Mouse (Mus musculus) forelimb bud, embryonic 11.5 days (tissue): ENCODE data around the gene Ctso.

ENCODE experiments used
- DNase-seq: peaks from one replicate; pipeline ENCODE4 v3.0.0-alpha.2; 2012; ENCODE audit warnings: low read depth, low spot score

The Ctso gene

GRCm38 (mm10) chr3:81932141-81933101, at the start of gene Ctso:
Ctso (plus strand) TSS chr3:81932601.
- DNase-seq: peak; percentile 80

GRCm38 (mm10) chr3:81883916-81884315, 48.5 kb upstream of the Ctso start:
- no peak for DNase-seq

GRCm38 (mm10) chr3:81885566-81885965, 46.8 kb upstream of the Ctso start:
- DNase-seq: no peak

- DNase-seq: no peak
These were observed 43.3 kb upstream of the Ctso start for GRCm38 (mm10) chr3:81889137-81889536.

- no peak for DNase-seq
These were observed 21.9 kb upstream of the Ctso start for GRCm38 (mm10) chr3:81910286-81911036.

GRCm38 (mm10) chr3:81916030-81916686, 16.2 kb upstream of the Ctso start:
- no peak for DNase-seq

- no peak for DNase-seq
These were observed 15.0 kb upstream of the Ctso start for GRCm38 (mm10) chr3:81917354-81917935.

GRCm38 (mm10) chr3:81918215-81918614, 14.2 kb upstream of the Ctso start:
- no peak for DNase-seq

- no peak for DNase-seq
These were observed 12.7 kb upstream of the Ctso start for GRCm38 (mm10) chr3:81919681-81920080.

GRCm38 (mm10) chr3:81922910-81923309, 9.5 kb upstream of the Ctso start:
- DNase-seq: no peak

- DNase-seq: peak; percentile 71
These were observed 7.5 kb upstream of the Ctso start for GRCm38 (mm10) chr3:81924931-81925330.

- DNase-seq: no peak
These were observed 6.5 kb upstream of the Ctso start for GRCm38 (mm10) chr3:81925856-81926255.

- DNase-seq: peak; percentile 56
These were observed 5.6 kb upstream of the Ctso start for GRCm38 (mm10) chr3:81926764-81927325.

GRCm38 (mm10) chr3:81929073-81929472, 3.3 kb upstream of the Ctso start:
- no peak for DNase-seq

GRCm38 (mm10) chr3:81931695-81932094, 706 bp upstream of the Ctso start:
- no peak for DNase-seq

- DNase-seq: no peak
These were observed 947 bp downstream of the Ctso start for GRCm38 (mm10) chr3:81933348-81933747.

- no peak for DNase-seq
These were observed 6.5 kb downstream of the Ctso start for GRCm38 (mm10) chr3:81938924-81939323.

GRCm38 (mm10) chr3:81942341-81942740, 9.9 kb downstream of the Ctso start:
- no peak for DNase-seq

- no peak for DNase-seq
These were observed 10.7 kb downstream of the Ctso start for GRCm38 (mm10) chr3:81943097-81943496.

GRCm38 (mm10) chr3:81944851-81945393, 12.5 kb downstream of the Ctso start:
- no peak for DNase-seq

GRCm38 (mm10) chr3:81949048-81949447, 16.6 kb downstream of the Ctso start:
- DNase-seq: no peak
